Mouse (Mus musculus): Measurements from ENCODE around the gene Rack1.

DNA sequence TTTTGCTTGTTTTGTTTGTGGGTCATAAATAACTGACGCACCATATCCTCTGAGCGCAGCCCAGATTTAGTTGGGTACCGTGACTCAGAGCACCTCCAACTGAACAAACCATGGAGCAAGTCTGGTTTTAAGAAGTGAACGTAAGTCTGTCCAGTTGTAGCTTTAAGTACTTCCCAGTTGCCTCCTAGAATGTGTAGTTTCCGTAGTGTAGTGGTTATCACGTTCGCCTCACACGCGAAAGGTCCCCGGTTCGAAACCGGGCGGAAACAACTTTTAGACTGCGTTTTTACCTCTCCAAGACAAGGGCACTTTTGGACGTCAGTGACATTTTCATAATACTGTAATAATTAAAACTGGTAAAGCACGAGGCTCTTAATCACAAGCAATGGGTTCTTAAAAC, 18.2 kb downstream of the Rack1 start:
- TF ChIP-seq GATA1 (IDR thresholded peaks at IDR 0.05; ENCODE audit: low read length) (no peak), TAL1 (IDR thresholded peaks at IDR 0.05; ENCODE audit: low read length) (no peak)

All from erythroblast, embryonic 14.5 days (primary cell).